Mouse (Mus musculus): ENCODE results near the gene Adcy10.
A peak's percentile ranks its signal among the peaks of the same experiment; 100 is the strongest.

The Adcy10 gene

DNA sequence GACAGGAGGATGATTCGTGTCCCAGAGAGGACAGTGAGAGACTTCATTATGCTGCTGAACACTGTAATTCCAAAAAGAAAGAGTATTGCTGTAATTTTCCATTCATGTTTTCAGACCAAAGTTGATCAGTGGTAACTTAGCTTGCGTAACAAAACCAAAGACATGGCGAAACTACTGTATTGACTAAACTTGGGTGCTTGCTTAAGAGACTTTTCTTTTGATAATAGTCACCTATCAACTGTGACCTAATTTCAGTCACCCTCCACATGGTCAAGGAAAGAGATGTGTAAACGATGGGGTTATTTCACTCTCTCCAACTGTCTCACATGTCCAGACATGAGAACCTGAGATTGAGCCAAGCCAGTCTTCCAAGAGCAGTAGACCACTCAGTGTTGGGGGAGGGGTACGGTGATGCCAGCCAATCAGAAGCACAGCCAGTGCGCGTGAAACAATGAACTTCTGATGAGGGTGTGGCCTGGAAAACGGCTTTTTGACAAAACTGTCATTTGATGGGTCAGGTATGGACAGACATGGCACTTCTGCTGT lies at the start of gene Adcy10:
Gene Adcy10 (plus strand): TSS at position 496 of the 546 bp plus-strand sequence.
- no peak for DNase-seq (ENCODE audit: low spot score in 2 of 2)

DNA sequence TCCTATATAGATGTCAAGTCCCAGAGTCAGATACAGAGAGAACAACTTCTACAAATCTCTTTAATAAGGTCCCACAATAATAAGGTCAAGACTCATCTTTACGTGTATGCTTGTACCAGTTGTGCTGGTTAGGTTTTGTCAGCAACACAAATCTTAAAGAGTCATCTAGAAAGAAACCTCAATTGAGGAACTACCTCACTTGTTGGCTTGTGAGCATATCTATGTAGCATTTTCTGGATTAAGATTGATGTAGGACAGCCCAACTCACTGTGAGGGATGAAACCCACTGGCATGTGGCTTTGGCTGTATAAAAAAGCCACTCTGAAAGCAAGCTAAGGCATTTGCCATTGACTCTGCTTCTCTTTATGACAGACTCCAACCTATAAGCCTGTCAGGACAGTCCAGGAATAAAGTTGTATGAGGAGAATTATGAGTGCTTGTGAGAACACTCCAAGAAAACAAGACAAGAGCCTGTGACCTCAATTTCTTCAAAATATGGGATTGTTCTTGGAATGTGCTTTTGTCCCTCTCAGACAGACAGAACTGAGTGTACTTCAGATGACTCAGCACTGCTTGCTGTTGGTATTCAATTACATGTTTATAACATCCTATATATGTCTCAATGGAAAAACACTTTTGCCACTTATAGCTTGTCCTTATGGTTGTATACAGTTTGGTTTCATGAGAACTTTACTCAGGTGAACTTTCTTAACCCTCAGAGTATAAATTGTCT lies 46.5 kb upstream of the Adcy10 start:
- no peak for DNase-seq (ENCODE audit: low spot score in 2 of 2)

DNA sequence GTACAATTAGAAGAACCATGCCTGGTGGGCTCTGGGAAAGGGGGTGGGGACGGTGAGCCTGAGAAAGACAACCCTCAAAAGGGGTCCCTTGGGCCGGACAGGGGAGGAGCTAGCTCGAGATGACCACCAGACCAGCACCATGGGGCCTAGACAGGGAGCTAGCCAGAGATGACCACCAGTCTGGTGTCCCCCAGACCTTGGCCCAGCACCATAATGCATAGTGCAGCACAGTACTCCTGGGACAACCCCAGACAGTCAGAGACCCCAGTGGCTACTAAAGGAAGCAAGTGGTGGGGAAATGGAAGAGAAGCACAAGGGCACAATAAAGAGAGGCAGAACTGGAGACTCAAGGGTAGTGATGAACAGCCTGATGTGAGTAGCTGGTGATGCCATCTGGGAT lies 44.2 kb upstream of the Adcy10 start:
- no peak for DNase-seq (ENCODE audit: low spot score in 2 of 2)

DNA sequence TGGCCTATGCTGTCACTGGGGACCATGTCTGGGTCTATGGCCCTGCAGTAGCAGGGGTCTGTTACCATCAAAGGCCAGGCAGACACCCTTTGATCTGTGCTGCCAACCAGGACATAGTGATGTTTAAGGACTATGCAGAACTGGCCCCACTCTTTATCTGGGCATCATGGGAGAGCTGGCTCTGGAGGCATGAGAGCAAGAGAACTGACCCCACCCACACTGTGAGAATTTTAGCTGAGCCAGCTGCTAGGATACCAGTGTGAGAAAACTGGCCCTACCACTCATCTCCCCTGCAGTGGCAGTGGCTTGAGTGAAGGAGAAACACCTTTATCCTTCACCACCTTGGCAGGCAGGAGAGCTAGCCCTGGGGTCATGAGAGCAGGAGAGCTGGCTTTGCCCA lies 43.8 kb upstream of the Adcy10 start:
- no peak for DNase-seq (ENCODE audit: low spot score in 2 of 2)

DNA sequence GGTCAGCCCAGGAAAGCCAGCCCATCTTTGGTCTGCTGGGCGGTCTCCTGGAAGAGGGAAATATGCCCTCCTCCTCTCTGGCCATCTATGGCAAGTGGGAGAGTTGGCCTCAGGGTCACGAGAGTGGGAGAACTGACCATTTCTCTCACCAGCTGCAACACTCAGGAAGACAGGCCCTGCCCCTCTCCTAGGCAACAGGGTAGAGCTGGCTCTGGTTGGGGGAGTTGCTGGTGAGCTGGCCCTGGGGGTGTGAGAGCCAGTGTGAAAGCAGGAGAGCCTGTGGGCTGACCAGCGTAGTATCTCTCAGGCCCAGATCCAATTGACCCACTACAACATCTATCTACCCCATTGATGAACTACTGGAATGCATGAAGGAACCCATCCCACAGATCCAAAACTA lies 43.3 kb upstream of the Adcy10 start:
- DNase-seq (ENCODE audit: low spot score in 2 of 2): no peak

DNA sequence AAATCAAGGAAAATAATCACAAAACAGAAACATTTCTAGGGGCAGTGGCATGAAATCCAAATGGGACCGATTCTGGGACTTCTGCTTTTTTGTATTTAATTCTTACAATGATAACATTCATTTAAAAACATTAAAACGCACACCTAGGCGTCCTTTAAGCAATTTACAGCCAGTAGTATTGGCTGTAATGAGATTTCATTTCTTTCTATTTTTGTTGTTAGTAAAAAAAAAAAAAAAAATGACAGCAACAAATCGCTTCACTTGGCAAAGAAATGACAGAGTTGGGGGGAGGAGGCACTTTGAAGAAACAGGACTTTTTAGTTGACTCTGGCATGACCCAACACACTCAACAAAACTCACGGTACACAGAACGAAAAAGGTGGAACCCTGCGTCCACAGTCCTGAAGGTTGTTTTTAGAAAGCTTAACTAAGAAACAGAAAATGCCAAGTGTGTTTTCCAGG lies 25.9 kb upstream of the Adcy10 start:
- DNase-seq (ENCODE audit: low spot score in 2 of 2): no peak

DNA sequence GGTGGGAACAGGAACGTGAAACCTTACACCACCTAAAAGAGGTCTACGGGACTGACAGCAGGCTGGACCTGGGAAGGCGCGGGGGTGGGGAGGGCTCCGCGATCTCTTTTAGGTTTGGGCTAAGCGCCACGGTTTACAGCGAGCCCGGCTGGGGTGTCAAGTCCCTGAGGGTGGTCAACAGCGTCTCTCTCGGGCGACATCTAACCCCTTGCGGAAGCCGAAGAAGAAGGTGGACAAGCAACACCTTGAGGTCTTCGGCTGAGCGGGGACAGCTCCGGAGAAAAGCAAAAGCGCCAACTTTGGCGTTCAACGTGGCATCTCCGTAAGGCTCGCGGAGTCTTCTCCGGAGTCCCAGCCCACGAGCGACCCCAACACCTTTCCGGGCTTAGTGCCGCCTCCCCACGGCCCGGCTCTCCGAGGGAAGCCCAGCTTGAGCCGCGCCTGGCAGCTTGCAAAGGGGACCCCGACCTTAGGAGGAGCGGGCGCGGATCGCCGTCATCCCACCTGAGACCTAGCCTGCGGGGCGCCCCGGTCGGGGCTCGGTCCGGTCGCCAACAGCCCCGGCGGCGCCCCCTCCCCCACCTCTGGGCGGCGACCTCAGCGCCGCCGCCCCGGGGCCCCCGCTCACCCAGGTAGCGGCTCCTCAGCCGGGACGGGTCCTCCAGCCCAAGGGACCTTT lies 25.3 kb upstream of the Adcy10 start:
- DNase-seq (ENCODE audit: low spot score in 2 of 2): peak; percentile 25 to 63

DNA sequence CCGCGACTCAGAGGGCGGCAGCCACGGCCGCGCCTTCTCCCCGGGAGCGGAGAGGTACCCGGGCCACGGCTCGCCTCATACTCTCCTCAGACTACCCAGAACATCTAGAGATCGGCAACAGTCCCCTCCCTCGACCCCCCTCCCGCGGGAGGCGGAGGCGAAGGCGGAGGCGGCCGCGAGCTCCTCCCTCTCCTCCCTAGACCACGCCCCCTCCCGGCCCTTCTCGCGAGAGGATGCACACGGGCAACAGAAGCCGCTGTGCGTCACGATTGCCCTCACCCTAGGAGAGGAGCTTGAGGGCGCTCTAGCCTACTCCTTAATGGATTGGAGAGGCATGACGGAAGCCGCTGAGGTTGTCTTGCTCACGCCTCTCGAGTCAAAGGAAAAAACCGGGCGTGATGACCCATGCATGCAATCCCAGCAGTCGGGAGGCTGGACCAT lies 24.6 kb upstream of the Adcy10 start, which contains the start of the genes Dcaf6 and Mpc2:
Gene Dcaf6 (minus strand): TSS at position 116 of the 441 bp plus-strand sequence.
Gene Mpc2 (plus strand): TSS at position 278 of the 441 bp plus-strand sequence.
- peak; percentile 99 to 100 for DNase-seq (ENCODE audit: low spot score in 2 of 2)

DNA sequence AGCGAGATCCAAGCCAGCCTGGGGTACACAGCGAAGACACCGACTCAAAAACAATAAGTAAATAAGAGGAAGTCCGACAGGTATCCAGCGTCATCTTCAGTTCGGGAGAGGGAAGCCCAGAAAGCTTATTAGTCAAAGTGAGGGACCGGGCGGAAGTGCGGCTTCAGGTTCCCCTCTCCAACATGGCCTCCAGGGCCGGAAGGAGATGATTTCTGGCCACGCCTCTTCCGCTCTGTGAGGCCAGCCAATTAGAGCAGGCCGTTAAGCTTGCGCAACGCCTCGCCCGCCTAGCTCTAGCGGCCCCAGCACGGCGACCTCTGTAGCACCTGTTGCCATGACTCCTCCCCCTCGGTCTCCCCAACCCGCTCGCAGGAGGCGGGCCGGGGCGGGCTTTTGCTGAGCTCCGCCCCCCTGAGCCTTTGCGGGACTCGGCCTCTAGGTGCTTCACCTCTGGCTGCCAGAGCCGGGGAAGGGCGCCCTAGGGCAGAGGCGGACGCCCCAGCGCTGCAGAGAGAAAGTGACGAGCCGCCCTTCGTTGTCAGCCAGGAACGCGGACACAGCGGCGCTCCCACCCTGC lies 24.1 kb upstream of the Adcy10 start:
- peak; percentile 93 to 97 for DNase-seq (ENCODE audit: low spot score in 2 of 2)

DNA sequence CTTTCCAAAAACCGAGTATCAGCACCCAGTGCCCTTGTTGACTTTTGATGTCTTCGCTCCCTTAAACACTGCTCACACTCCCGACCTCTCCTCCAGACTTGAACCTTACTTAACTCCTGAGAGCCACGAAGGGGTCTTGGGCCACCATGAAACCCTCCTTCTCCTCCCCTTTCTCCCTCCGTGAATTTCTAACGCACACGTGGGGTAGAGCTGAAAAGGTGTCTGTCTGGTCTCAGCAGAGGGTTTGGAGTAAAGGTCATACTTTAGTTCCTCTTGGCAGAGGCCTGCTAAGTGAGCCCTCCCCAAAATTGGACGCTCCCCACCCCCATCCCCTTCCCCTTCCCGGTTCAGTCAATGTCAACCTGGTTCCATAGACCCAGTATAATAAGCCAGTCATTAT lies 23.3 kb upstream of the Adcy10 start:
- DNase-seq (ENCODE audit: low spot score in 2 of 2): no peak

DNA sequence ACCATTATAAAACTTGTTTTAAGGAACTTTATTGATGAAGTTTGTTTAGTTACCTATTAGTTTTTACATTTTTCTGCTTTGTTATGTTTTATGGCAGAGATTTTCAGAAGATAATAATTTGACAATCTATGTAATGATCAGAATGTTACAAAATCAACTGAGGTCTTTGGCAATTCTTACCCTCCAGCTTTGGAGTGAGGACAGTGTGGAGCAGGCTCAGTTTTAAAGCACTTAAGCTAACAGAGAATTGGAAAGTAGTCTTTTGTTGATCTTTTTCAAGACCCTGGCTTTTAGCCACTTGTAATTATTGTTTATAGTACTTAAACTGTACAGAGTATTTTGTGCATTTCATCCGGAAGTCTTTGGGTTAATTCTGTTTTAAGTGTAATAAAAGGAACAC lies 22.1 kb upstream of the Adcy10 start:
- DNase-seq (ENCODE audit: low spot score in 2 of 2): no peak

DNA sequence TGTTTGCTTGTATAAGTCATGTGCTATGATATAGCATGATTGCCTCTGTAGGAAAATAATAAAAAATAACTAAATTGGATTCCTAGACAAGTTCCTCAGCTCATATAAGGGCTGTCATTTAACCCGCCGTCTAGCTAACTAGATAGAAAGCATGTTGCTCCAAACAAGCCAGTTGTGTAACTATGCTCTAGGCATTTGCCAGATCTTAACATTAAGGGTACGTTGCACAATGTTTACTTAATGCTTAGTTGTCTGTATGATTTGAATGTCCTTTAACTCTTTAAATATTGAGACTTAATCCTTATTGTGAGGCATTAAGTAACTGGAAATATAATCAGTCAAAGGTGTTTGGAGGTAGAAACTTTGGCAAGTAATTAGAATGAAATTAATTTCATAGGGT lies 20.4 kb upstream of the Adcy10 start:
- no peak for DNase-seq (ENCODE audit: low spot score in 2 of 2)

DNA sequence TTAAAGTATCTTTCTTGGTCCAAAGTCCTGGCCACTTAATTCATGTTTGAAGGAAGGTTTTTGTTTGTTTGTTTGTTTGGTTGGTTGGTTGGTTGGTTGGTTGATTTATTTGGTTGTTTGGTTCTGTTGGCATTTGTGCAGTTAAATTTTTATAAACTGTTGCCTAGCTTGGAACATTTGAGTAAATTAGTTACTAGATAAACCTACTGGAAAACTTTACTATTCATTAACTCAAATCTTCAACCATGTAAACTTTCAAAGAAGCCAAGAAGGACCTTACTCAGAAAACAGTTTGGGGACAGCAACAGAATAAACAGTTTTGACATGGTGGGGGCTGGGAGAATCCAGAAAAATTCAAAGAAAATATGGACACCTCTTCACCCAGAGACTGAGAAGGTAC lies 16.0 kb upstream of the Adcy10 start:
- DNase-seq (ENCODE audit: low spot score in 2 of 2): no peak

DNA sequence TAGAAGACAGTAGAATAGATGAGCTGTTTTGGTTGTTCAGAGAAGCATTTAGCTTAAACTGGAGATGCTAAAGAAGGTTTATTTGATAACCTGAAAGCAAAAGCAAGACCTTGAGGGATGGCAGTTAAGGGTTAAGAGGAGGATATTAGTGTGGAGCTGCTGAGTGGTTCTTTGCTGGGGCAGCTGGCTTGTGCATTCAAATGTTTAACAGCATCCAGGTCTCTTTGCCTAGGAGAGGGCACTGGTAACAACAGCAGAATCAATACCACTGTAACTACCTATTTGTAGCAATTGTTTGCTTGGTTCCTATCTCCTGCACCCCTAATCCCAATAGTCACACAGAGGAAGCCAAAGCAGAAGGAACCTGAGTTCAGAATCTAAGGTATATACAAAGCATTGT lies 15.3 kb upstream of the Adcy10 start:
- no peak for DNase-seq (ENCODE audit: low spot score in 2 of 2)

DNA sequence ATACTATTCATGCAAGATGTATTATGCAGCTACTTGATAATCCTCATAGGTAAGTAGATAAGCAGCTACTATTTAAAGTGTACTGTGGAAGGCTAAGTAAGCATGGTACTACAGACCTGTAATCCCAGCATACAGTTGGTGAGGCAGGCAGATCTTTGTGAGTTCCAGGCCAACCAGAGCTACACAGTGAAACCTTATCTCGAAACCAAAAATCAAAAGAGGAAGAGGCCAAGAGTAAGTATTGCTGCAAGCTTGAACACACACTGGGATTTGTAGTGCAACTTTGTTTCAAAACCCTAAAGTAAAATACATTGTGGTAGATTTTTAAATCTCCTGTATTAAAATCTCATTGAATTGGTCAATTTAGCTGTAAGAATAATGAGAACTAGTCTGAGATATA lies 13.5 kb upstream of the Adcy10 start:
- no peak for DNase-seq (ENCODE audit: low spot score in 2 of 2)

DNA sequence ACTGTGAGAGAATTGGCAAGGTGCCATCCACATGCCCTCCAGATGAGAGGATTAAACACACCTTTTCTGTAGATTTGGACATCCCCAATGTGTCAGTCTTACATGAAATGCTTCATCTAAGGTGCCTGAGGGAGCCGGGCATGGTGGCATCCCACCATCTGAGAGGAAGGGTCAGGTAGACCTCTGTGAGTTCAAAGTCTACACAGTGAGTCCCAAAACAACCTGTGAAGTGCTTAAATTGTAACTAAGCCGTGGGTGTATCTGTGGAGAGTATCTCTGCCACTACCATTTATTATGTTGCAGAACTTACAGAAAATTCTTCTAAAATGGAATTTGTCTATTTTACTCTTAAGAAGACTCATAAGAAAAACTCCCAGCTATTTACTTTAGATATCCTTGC lies 1.1 kb downstream of the Adcy10 start:
- no peak for DNase-seq (ENCODE audit: low spot score in 2 of 2)

DNA sequence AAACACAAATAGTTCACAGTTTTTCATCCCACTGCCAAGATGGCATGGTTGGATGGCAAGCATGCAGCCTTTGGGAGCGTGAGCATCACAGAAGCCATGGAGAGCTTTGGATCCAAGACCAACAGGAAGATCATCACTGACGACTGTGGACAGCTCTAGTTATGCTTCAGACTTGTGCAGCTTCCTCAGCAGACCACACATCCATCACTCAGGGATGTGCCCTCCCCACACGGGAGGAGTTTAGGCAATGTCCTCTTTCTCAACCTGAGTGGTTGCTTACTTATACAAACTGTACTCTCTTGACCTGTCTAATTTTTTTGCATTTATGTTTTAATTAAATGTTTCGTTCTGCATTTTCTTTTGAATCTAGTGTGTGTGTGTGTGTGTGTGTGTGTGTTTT lies 4.2 kb downstream of the Adcy10 start:
- DNase-seq (ENCODE audit: low spot score in 2 of 2): no peak

DNA sequence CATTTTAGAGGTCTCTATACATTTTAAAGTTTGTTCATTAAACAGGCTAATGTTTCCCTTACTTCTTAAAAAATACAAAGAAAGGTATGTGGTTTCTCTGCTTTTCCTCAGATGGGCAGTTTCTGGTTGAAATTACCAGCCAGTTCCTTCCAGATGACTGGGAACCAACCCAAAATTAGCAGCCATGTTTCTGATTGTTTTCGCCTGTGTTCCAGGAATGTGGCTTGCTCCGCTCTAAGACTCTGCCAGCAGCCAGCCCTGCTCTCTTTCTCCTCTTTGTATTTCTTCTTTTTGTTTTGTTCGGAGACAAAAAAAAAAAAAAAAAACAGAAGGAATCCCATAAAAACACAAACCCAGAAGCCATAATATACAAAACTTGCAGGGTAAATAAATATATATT lies 13.9 kb downstream of the Adcy10 start:
- DNase-seq (ENCODE audit: low spot score in 2 of 2): no peak

DNA sequence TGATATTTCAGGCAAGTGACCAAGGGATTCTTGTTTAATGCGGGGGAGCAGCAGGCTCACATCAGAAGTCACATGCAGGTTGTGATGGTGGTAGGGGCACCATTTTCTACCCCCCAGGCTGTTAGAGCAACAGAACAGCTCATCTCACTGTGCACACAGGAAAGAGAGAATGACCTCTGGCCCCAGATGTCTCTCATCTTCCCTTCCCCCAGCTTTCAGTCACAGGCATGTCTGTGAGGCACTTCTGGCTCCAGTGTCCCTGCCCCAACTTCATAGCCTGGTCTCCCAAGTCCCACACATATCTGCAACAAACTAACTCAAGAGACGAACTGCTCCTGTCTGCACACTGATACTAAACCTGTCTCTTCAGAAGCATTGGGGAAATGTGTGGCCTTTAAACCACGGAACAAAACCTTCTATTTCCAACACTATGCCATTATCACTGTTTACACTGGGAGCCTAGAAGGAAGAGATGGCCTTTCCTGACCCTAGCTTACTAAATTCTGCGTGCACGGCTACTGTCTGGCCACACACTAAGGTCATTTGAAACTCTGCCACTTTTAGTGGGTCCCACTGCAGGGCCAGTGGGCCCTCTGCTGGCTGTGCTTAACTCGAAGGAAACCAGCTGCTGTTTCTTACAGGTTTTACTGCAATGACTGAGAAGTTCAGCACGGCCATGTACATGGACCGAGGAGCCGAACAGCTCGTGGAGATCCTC lies 18.5 kb downstream of the Adcy10 start:
- DNase-seq (ENCODE audit: low spot score in 2 of 2): no peak

DNA sequence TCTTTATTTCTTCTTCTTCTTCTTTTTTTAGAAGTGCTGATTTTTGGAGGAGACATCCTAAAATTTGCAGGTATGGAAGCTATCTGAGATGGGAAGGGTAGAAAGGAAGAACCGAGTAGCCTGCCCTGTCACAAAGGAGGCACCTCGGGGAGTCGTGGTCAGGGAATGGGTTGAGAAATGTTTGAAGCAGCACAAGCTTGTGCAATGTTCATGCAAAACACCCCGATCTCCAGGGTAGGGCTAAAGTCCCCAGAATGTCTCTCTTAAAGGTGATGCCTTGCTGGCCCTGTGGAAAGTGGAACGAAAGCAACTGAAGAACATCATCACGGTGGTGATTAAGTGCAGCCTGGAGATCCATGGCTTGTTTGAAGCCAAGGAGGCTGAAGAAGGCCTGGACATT lies 21.3 kb downstream of the Adcy10 start:
- DNase-seq (ENCODE audit: low spot score in 2 of 2): no peak

DNA sequence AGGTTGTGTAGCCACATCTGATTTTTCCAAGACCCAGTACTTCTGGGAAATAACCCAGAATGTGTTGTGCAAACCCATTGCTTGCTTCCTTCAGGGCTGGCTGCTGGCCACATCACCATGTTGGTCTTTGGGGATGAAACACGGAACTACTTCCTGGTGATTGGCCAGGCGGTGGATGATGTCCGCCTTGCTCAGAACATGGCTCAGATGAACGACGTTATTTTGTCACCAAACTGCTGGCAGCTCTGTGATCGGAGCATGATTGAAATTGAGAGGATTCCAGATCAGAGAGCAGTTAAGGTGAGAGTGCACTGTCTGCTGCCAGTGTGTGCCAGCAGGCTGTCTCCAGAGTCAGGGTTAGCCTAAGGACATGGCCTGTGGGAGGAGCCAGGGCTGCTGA lies 25.2 kb downstream of the Adcy10 start:
- no peak for DNase-seq (ENCODE audit: low spot score in 2 of 2)

DNA sequence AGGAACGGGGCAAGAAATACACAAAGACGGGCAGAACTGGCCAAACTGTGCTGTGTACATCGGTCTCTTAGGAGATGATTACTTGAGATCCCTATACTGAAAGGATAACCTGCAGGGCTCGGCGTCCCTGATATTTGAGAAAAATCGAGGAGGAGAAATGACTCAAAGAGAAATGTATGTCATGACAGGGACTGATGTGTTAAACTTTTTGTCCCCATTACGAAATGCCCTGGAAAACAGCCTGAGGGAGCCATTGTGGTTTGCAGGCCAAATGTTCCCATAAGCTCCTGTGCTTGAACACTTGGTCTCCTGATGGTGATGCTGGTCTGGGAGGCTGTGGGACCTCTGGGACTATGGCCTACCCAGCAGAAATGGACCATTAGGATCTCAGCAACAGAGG lies 35.7 kb downstream of the Adcy10 start:
- DNase-seq (ENCODE audit: low spot score in 2 of 2): no peak

Measured in cerebellum, postnatal 4 days (tissue).